Mouse (Mus musculus): ENCODE data around the gene Il25. TPM values are rescaled to one million over a fixed set of nuclear protein-coding genes. Genes with fewer than 3 reads are reported as not detected.

The Il25 gene
- polyA plus RNA-seq, 1 experiment from 2014 or later: not detected

DNA sequence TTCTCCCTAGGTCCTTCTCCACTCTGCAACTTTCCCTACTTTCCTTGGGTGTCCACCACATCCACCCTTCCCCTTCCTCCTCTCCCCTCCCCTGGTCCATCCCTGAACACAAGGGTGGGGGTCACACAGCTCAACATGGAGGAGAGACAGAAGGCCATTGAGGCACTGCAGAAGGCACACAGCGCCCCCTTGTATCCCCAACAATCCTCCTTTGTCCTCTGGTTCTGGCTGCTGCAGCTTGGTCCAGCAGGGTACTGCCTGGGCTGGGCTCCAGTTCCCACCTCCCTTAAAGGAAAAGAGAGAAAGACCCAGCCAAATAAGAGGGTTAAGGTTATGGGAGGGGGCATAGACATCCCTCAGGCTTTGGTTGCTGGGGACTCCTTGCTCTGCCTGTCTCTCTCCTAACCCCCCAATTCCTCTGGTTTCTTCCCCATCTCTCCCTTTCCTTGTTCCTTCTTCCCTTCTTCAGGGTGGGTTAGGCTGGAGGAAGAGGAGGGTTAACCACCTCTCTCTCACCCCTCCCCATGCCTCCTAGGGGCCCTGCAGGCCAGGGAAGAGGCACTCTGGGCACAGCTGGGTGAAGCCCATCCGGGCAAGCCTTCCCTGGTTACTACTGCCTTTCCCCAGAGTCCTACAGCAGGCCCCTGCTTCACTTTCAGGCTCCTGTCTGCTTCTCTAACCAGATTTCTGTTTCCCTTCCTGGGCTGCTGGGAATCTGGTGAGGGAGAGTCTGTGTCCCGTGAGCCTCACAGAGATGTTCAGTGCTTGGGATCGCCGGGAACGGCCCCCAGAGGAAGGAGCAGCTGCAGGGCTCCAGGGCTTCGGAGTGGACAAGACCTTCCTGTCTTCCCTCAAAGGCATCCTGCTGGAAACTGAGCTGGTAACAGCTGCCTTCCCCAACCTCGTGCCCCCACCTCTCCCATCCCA, 3.7 kb downstream of the Il25 start, which contains the start of gene Cmtm5:
Gene Cmtm5, plus strand, starts transcription at position 358 of the 927 bp plus-strand sequence.
- no peak within 1 kb of the TSS for H3K27ac ChIP-seq (ENCODE audit: low read depth)
- no peaks in the 10 kb centered on the region for H3K36me3 ChIP-seq (replicated peaks; ENCODE audit: insufficient read depth, low read length)
- no peaks in the 10 kb centered on the region for H3K27me3 ChIP-seq (ENCODE audit: insufficient read depth, low read length)
- H3K4me1 ChIP-seq (ENCODE audit: insufficient read depth): no peaks in the 10 kb centered on the region
- no peak within 1 kb of the TSS for H3K9ac ChIP-seq (replicated peaks)
- no peak within 1 kb of the TSS for H3K4me2 ChIP-seq (ENCODE audit: low read depth, low read length)
- 39% methylated on average over 8 of the region's 8 CpGs for WGBS (ENCODE audit: insufficient replicate concordance)
- no peak for DNase-seq
- no peak for ATAC-seq
- TF ChIP-seq CTCF (IDR thresholded peaks at IDR 0.05; ENCODE audit: low read depth) (no peak), EP300 (IDR thresholded peaks at IDR 0.05; ENCODE audit: low read depth) (no peak)
- no peak within 1 kb of the TSS for H3K4me3 ChIP-seq (ENCODE audit: low read depth, low read length)
- no peaks in the 10 kb centered on the region for H3K9me3 ChIP-seq (ENCODE audit: low read length)

DNA sequence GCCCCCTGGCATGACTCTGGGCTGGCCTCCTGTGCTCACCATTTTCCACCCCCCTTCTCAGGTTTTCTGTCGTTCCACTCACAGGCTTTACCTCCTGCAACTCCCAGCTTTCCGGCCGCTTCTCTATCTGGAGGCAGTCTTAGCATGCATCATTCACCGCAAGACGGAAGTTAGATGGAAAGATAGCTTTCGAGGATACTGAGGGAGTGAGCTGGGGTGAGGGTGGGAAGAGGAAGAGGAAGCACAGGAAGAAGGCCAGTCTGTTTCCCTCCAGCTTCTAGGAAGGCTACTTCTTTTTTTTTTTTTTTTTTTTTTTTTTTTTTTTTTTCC, 4.3 kb downstream of the Il25 start:
- Histone ChIP-seq H3K36me3 (replicated peaks; ENCODE audit: insufficient read depth, low read length) (no peaks in the 10 kb centered on the region), H3K27ac (ENCODE audit: low read depth) (no peak overlapping the region), H3K4me2 (ENCODE audit: low read depth, low read length) (no peak overlapping the region), H3K4me3 (ENCODE audit: low read depth, low read length) (no peak overlapping the region), H3K4me1 (ENCODE audit: insufficient read depth) (no peaks in the 10 kb centered on the region), H3K9ac (replicated peaks) (no peak overlapping the region), H3K27me3 (ENCODE audit: insufficient read depth, low read length) (no peaks in the 10 kb centered on the region), H3K9me3 (ENCODE audit: low read length) (no peaks in the 10 kb centered on the region)
- WGBS (ENCODE audit: insufficient replicate concordance): 39% methylated on average over 6 of the region's 6 CpGs
- no peak for DNase-seq
- TF ChIP-seq CTCF (IDR thresholded peaks at IDR 0.05; ENCODE audit: low read depth) (no peak), EP300 (IDR thresholded peaks at IDR 0.05; ENCODE audit: low read depth) (no peak)
- ATAC-seq: no peak

DNA sequence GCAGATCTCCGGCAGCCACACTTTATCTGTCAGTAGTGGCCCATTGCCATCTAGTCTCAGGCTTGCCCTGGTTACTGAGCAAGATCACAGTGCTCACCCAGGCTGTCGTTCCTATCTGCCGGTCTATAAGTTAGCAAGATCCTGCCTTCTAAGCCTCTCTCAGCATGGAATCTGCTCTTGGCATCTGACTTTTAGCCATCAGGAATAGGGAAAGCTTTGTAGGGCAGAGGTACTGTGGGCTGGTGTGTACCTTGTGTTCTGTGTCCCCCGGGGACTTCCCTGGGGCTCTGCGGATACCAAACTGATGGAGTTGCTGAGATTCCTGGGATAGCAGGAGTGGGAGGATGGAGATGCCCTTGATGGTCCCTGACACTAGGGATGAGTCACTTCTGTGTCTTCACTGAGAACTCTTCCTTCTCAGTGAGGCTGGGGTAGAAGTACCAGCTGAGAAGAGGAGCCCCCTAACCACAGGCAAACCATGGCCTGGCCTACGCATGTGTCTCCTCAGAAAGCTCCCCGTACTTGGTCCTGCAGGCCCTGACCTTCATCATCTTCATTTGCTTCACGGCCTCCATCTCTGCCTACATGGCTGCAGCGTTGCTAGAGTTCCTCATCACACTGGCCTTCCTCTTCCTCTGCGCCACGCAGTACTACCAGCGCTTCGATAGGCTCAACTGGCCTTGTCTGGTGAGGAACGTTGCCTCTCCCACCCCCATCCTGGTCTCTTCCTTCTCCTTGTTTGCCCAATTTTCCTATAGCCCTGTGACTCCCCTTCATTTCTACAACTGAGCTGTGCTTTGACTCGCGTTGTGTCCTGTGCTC, 5.1 kb downstream of the Il25 start:
- H3K4me3 ChIP-seq (ENCODE audit: low read depth, low read length): no peak overlapping the region

DNA sequence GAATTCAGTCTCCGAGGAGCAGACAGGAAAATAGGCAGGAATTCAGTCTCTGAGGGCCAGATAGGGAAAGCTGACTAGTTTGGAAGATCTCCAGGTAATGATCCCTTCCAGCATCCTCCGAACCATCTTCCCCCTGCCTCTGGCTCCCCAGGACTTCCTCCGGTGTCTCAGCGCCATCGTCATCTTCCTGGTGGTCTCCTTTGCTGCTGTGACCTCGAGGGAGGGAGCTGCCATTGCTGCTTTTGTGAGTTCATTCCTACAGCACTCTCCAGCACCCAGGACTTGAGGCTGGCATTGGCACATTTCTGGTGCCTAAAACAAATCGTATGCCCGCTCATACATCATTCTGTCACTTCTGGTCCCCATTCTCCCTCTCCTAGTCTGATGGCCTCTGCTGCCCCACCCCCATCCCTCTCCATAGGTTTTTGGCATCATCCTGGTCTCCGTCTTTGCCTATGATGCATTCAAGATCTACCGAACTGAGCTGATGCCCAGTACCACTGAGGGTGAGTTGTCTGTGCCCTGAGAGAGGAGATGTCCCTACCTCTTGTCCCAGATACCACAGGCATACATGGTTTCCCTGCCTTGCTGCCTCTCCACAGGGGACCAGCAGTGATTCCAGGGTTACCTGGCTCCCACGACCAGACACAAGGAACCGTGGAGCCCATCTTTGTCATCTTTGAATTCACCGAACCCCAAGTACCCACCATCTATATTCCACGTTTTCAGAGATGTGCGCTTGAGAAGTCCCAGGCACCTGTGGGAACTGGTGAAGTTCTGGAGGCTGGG, 6.1 kb downstream of the Il25 start:
- Histone ChIP-seq H3K27ac (ENCODE audit: low read depth) (no peak overlapping the region), H3K4me3 (ENCODE audit: low read depth, low read length) (no peak overlapping the region), H3K9ac (replicated peaks) (no peak overlapping the region), H3K9me3 (ENCODE audit: low read length) (no peaks in the 10 kb centered on the region), H3K4me2 (ENCODE audit: low read depth, low read length) (no peak overlapping the region), H3K4me1 (ENCODE audit: insufficient read depth) (no peaks in the 10 kb centered on the region), H3K36me3 (replicated peaks; ENCODE audit: insufficient read depth, low read length) (no peaks in the 10 kb centered on the region), H3K27me3 (ENCODE audit: insufficient read depth, low read length) (no peaks in the 10 kb centered on the region)
- ATAC-seq (no peak), DNase-seq (no peak)
- no peak for TF ChIP-seq CTCF (IDR thresholded peaks at IDR 0.05; ENCODE audit: low read depth)
- no peak for TF ChIP-seq EP300 (IDR thresholded peaks at IDR 0.05; ENCODE audit: low read depth)
- WGBS (ENCODE audit: insufficient replicate concordance): 71% methylated on average over 15 of the region's 15 CpGs

More for the DNA sequence above, 5.1 kb downstream of the Il25 start:
- H3K4me1 ChIP-seq (ENCODE audit: insufficient read depth): no peaks in the 10 kb centered on the region
- ATAC-seq: no peak
- H3K27me3 ChIP-seq (ENCODE audit: insufficient read depth, low read length): no peaks in the 10 kb centered on the region
- WGBS (ENCODE audit: insufficient replicate concordance): 78% methylated on average over 16 of the region's 16 CpGs
- TF ChIP-seq EP300 (IDR thresholded peaks at IDR 0.05; ENCODE audit: low read depth) (no peak), CTCF (IDR thresholded peaks at IDR 0.05; ENCODE audit: low read depth) (no peak)
- no peak overlapping the region for H3K27ac ChIP-seq (ENCODE audit: low read depth)
- H3K9me3 ChIP-seq (ENCODE audit: low read length): no peaks in the 10 kb centered on the region
- no peak overlapping the region for H3K4me2 ChIP-seq (ENCODE audit: low read depth, low read length)
- no peak for DNase-seq
- H3K36me3 ChIP-seq (replicated peaks; ENCODE audit: insufficient read depth, low read length): no peaks in the 10 kb centered on the region
- H3K9ac ChIP-seq (replicated peaks): no peak overlapping the region

DNA sequence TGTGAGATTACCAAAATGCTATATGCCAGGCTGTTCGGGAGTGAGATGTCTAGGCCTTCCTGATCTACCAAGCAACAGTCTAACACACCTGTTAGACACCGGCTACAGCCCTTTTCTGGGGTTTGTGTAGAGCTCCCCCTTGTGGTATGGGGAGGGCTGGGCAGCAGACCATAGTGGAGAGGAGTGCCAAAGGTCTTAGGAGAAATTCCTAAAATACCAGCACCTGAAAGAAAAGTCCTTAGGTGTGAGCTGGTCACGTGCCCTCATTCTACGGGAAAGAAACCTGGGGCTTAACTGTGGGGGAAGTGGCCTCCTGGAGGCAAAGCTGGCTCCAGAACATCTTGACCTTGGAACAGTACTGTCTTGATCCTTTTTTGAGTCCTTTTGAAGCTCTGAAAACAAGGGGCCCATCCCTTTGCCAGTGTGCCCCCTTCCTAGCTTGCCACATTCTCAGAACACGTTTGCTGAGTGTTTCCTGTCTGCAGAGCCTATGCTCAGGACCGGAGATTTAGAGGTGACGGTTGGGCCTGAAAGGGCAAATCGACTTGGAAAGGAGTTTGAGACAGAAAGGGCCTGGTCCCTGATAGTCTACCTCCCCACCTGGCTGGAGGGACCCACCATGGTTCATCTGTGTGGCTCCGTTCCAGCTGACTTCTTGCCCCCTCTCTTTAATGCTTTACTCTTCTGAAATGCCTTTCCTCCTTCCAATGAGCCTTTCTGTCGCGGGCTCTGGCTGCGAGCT, 7.1 kb downstream of the Il25 start:
- Histone ChIP-seq H3K4me1 (ENCODE audit: insufficient read depth) (no peaks in the 10 kb centered on the region), H3K9me3 (ENCODE audit: low read length) (no peaks in the 10 kb centered on the region), H3K36me3 (replicated peaks; ENCODE audit: insufficient read depth, low read length) (no peaks in the 10 kb centered on the region), H3K27me3 (ENCODE audit: insufficient read depth, low read length) (no peaks in the 10 kb centered on the region), H3K9ac (replicated peaks) (no peak overlapping the region), H3K4me2 (ENCODE audit: low read depth, low read length) (no peak overlapping the region), H3K27ac (ENCODE audit: low read depth) (no peak overlapping the region), H3K4me3 (ENCODE audit: low read depth, low read length) (no peak overlapping the region)
- peak; percentile 66 for DNase-seq
- WGBS (ENCODE audit: insufficient replicate concordance): 47% methylated on average over 12 of the region's 12 CpGs
- ATAC-seq: peak; percentile 60; the same call in 1 of the 2 replicates
- TF ChIP-seq CTCF (IDR thresholded peaks at IDR 0.05; ENCODE audit: low read depth) (peak; percentile 89), EP300 (IDR thresholded peaks at IDR 0.05; ENCODE audit: low read depth) (no peak)

Measured in liver, postnatal 0 days (tissue).